Mouse (Mus musculus) megakaryocyte, embryonic 14.5 days (primary cell): ENCODE measurements around the gene Prrt3.

Experiments used
- FLI1 ChIP-seq: IDR thresholded peaks from 2 replicates; pipeline ENCODE4 v1.6.1; 2012; ENCODE audit warnings: low read length, inconsistent platforms, mixed read lengths
- GATA1 ChIP-seq: IDR thresholded peaks from 3 replicates; pipeline ENCODE4 v1.6.1; 2012; ENCODE audit warnings: mixed read lengths, low read length, inconsistent platforms, borderline replicate concordance

- TF ChIP-seq FLI1 = no peak
- TF ChIP-seq GATA1 = no peak
Observed at GRCm38 (mm10) chr6:113508272-113508946, 6.7 kb upstream of the Prrt3 start.
